Mouse (Mus musculus): ENCODE measurements around the gene Dpep1.
A peak's percentile ranks its signal among the peaks of the same experiment; 100 is the strongest.
"Not testable (repeated sequence)": the region's sequence is repeated elsewhere in the genome, so short reads cannot be mapped to it uniquely, and the experiment has no call there.

Gene Dpep1

GRCm38 (mm10) chr8:123211876-123212275 is 25.8 kb downstream of the Dpep1 start:
- DNase-seq (ENCODE audit: low read depth, low spot score): no peak

GRCm38 (mm10) chr8:123212321-123213117 is 26.5 kb downstream of the Dpep1 start, which contains the start of the genes Chmp1a and Spata33:
Chmp1a (minus strand) TSS chr8:123212763.
Spata33 (plus strand) TSS chr8:123212832.
- DNase-seq (ENCODE audit: low read depth, low spot score): peak; percentile 83

GRCm38 (mm10) chr8:123213118-123213772 is 27.2 kb downstream of the Dpep1 start:
- no peak for DNase-seq (ENCODE audit: low read depth, low spot score)

GRCm38 (mm10) chr8:123215430-123215829 is 29.4 kb downstream of the Dpep1 start:
- DNase-seq (ENCODE audit: low read depth, low spot score): no peak

GRCm38 (mm10) chr8:123220917-123221316 is 34.9 kb downstream of the Dpep1 start:
- DNase-seq (ENCODE audit: low read depth, low spot score): no peak

- DNase-seq (ENCODE audit: low read depth, low spot score): peak; percentile 86
Measured at GRCm38 (mm10) chr8:123224278-123225266, 38.5 kb downstream of the Dpep1 start, which contains the start of gene Cdk10. Cdk10 (plus strand) TSS chr8:123224842.

- no peak for DNase-seq (ENCODE audit: low read depth, low spot score)
Measured at GRCm38 (mm10) chr8:123228416-123228815, 42.4 kb downstream of the Dpep1 start.

GRCm38 (mm10) chr8:123230326-123230725 is 44.3 kb downstream of the Dpep1 start:
- not testable (repeated sequence) for DNase-seq (ENCODE audit: low read depth, low spot score)

- no peak for DNase-seq (ENCODE audit: low read depth, low spot score)
Measured at GRCm38 (mm10) chr8:123231742-123232141, 45.7 kb downstream of the Dpep1 start.

- DNase-seq (ENCODE audit: low read depth, low spot score): no peak
Measured at GRCm38 (mm10) chr8:123232553-123232952, 46.5 kb downstream of the Dpep1 start.

- no peak for DNase-seq (ENCODE audit: low read depth, low spot score)
Measured at GRCm38 (mm10) chr8:123233300-123233699, 47.3 kb downstream of the Dpep1 start.

GRCm38 (mm10) chr8:123233760-123234159 is 47.7 kb downstream of the Dpep1 start:
- DNase-seq (ENCODE audit: low read depth, low spot score): no peak

- DNase-seq (ENCODE audit: low read depth, low spot score): no peak
Measured at GRCm38 (mm10) chr8:123234918-123235519, 49.0 kb downstream of the Dpep1 start.

- DNase-seq (ENCODE audit: low read depth, low spot score): peak; percentile 59
Measured at GRCm38 (mm10) chr8:123235520-123236497, 49.8 kb downstream of the Dpep1 start, which contains the start of gene Spata2l. Spata2l (minus strand) TSS chr8:123236233.

- DNase-seq (ENCODE audit: low read depth, low spot score): no peak
Measured at GRCm38 (mm10) chr8:123239398-123239797, 53.4 kb downstream of the Dpep1 start.

GRCm38 (mm10) chr8:123242107-123242923 is 56.3 kb downstream of the Dpep1 start:
- no peak for DNase-seq (ENCODE audit: low read depth, low spot score)

GRCm38 (mm10) chr8:123243053-123243452 is 57.0 kb downstream of the Dpep1 start:
- no peak for DNase-seq (ENCODE audit: low read depth, low spot score)

GRCm38 (mm10) chr8:123244382-123244781 is 58.3 kb downstream of the Dpep1 start:
- DNase-seq (ENCODE audit: low read depth, low spot score): no peak

- no peak for DNase-seq (ENCODE audit: low read depth, low spot score)
Measured at GRCm38 (mm10) chr8:123245543-123245942, 59.5 kb downstream of the Dpep1 start.
